Mouse (Mus musculus) heart, embryonic 14.5 days (tissue): ENCODE data around the gene Afap1l2. TPM values are rescaled to one million over a fixed set of nuclear protein-coding genes. Genes with fewer than 3 reads are reported as not detected.
A peak's percentile ranks its signal among the peaks of the same experiment; 100 is the strongest.

ENCODE experiments used
- ATAC-seq: fragments of 200-750 bp; cut with Nextera tagmentation; 2 replicates; pipeline ENCODE4 v1.8.0; 2017; ENCODE audit warnings: low read depth, moderate TSS enrichment; ENCODE audit not compliant: insufficient number of reproducible peaks, insufficient read depth, low FRiP score
- H3K27ac ChIP-seq, 2 experiments: fragments of 200-500 bp in 1 of 2; fragments of 300-500 bp in 1 of 2; sonication (generic) in 1 of 2; replicated peaks in 1 of 2; 2 replicates each; pipeline ENCODE4 v1.5.1; 2012 to 2014; ENCODE audit warnings: low read depth in 2 of 2, low read length in 2 of 2, control low read depth in 1 of 2, mild to moderate bottlenecking in 1 of 2, mixed read lengths in 1 of 2; ENCODE audit not compliant: control insufficient read depth in 1 of 2, insufficient read depth in 1 of 2
- H3K27me3 ChIP-seq: fragments of 300-500 bp; sonication (generic); 2 replicates; pipeline ENCODE4 v1.6.1; 2014; ENCODE audit warnings: mild to moderate bottlenecking, low read length, control low read depth; ENCODE audit not compliant: control insufficient read depth, insufficient read depth
- H3K36me3 ChIP-seq: fragments of 300-500 bp; sonication (generic); 2 replicates; pipeline ENCODE4 v1.6.1; 2014; ENCODE audit warnings: mild to moderate bottlenecking, control low read depth, low read length, mixed read lengths; ENCODE audit not compliant: control insufficient read depth, insufficient read depth
- H3K4me1 ChIP-seq, 2 experiments: fragments of 200-500 bp in 1 of 2; fragments of 300-500 bp in 1 of 2; sonication (generic) in 1 of 2; 2 replicates each; pipeline ENCODE4 v1.6.1; 2012 to 2014; ENCODE audit warnings: low read length in 2 of 2, control low read depth in 1 of 2, mixed read lengths in 1 of 2; ENCODE audit not compliant: control insufficient read depth in 2 of 2, insufficient read depth in 2 of 2
- H3K4me2 ChIP-seq: fragments of 300-500 bp; sonication (generic); 2 replicates; pipeline ENCODE4 v1.6.1; 2014; ENCODE audit warnings: mild to moderate bottlenecking, low read length
- H3K4me3 ChIP-seq, 2 experiments: fragments of 200-500 bp in 1 of 2; fragments of 300-500 bp in 1 of 2; sonication (generic) in 1 of 2; 2 replicates each; pipeline ENCODE4 v1.5.1; 2012 to 2014; ENCODE audit warnings: low read length in 2 of 2, mild to moderate bottlenecking in 2 of 2, control low read depth in 1 of 2, low read depth in 1 of 2, moderate library complexity in 1 of 2; ENCODE audit not compliant: control insufficient read depth in 1 of 2, insufficient read depth in 1 of 2
- H3K9ac ChIP-seq: fragments of 300-500 bp; sonication (generic); 2 replicates; pipeline ENCODE4 v1.6.1; 2014; ENCODE audit warnings: mild to moderate bottlenecking, low read length
- H3K9me3 ChIP-seq: fragments of 300-500 bp; sonication (generic); 2 replicates; pipeline ENCODE4 v1.6.1; 2016; ENCODE audit warnings: low read length, control low read depth; ENCODE audit not compliant: control insufficient read depth
- WGBS: fragments of 180-500 bp; shearing (Covaris S2); extraction: QIAGEN DNeasy Blood & Tissue Kit; methylation state at CpG from one replicate; pipeline ENCODE4 v1.1.7; 2014; 5-methylcytosine and 5-hydroxymethylcytosine counted together
- polyA plus RNA-seq: library from polyadenylated mRNA; unstranded; fragments of >200 nt; fragmentation: Nextera tagmentation; extraction: Ambion mirVana; gene quantifications from 2 replicates; pipeline ENCODE4 v1.2.1, GENCODE M21; 2014

The Afap1l2 gene
- polyA plus RNA-seq, 1 experiment from 2014 or later, result 0.84 TPM

DNA sequence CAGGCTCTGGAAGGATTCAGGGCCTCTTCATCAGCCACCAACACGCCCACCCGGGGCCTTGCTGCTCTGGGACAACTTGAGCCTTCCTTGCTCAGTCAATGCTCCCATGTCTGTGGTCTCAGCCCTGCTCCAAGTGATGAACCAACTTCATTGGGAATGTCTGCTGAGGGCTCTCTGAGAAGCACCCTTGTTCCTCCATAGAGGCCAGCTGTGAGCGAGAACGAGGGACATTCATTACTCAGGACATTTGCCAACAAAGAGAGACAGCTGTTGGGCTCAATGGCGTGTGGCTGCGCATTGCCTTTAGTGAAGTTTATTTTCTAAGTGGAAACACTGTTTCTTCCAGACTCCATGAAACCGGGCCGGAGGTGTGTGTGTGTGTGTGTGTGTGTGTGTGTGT is 18.9 kb downstream of the Afap1l2 start:
- Histone ChIP-seq H3K4me3 (no peak overlapping the region), H3K27ac (no peak overlapping the region), H3K9me3 (no peaks in the 10 kb centered on the region), H3K4me2 (no peak overlapping the region), H3K9ac (no peak overlapping the region), H3K36me3 (no peaks in the 10 kb centered on the region), H3K27me3 (no peaks in the 10 kb centered on the region), H3K4me1 (peaks cover 26 to 29% of the 10 kb centered on the region in 2 experiments)
- 80% methylated on average over 8 of the region's 8 CpGs for WGBS
- ATAC-seq, result no peak

DNA sequence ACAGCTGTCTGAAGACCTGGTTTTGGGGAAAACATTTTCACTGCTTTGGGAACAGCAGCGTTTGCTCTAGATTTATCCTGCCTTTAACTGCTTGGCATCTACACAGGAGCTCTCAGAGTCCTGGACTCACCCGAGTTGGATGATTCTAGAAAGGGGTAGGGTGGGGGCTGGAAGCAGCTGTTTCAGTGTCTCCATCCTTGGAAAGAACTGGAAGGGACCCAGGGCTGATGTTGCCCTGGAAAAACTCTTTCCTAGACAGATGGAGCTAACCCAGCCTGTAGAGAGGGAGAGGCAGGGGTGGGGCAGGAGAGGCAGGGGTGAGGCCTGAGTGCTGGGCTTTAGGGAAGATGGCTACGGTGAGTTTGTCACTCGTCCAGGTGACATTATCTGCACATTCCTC is 23.8 kb downstream of the Afap1l2 start:
- no peaks in the 10 kb centered on the region for H3K9me3 ChIP-seq
- H3K27me3 ChIP-seq, result no peaks in the 10 kb centered on the region
- WGBS, result 51% methylated on average over 4 of the region's 4 CpGs
- no peaks in the 10 kb centered on the region for H3K36me3 ChIP-seq
- H3K27ac ChIP-seq, result no peak overlapping the region
- ATAC-seq, result no peak
- H3K9ac ChIP-seq, result no peak overlapping the region
- no peak overlapping the region for H3K4me3 ChIP-seq
- H3K4me2 ChIP-seq, result no peak overlapping the region
- H3K4me1 ChIP-seq, result peaks cover 24 to 42% of the 10 kb centered on the region in 2 experiments

DNA sequence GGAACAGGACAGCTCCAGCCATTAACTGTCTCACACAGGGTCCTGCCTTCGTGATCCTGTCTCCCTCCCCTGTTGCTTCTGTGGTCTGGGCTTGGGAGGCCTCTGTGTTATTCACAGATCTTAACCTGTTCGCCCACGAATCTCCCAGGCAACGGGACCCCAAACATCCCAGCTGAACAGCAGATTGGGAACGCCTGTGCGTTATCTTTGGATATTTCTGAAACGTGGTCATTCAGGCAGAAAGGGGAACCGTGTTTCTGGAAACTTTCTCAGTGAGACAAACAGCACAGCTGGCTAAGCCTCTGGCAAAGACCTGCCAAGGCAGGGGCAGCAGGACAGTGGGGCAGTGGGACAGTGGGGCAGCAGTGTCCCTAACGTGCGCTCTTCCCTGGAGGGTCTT is 24.3 kb downstream of the Afap1l2 start:
- Histone ChIP-seq H3K4me1 (peaks cover 24 to 39% of the 10 kb centered on the region in 2 experiments), H3K27me3 (no peaks in the 10 kb centered on the region), H3K27ac (no peak overlapping the region), H3K4me3 (no peak overlapping the region), H3K4me2 (no peak overlapping the region), H3K36me3 (no peaks in the 10 kb centered on the region), H3K9ac (no peak overlapping the region), H3K9me3 (no peaks in the 10 kb centered on the region)
- WGBS, result 34% methylated on average over 10 of the region's 10 CpGs
- no peak for ATAC-seq

GRCm38 (mm10) chr19:56981760-56982159 is 26.3 kb downstream of the Afap1l2 start:
- no peaks in the 10 kb centered on the region for H3K36me3 ChIP-seq
- WGBS, result 81% methylated on average over 9 of the region's 9 CpGs
- no peak overlapping the region for H3K9ac ChIP-seq
- no peaks in the 10 kb centered on the region for H3K9me3 ChIP-seq
- H3K4me2 ChIP-seq, result no peak overlapping the region
- peak; percentile 26; the same call in 1 of the 2 replicates for ATAC-seq
- H3K4me3 ChIP-seq, result no peak overlapping the region
- peak overlapping the region; percentile 22 to 68; a peak in 2 of 4 replicates for H3K27ac ChIP-seq
- no peaks in the 10 kb centered on the region for H3K27me3 ChIP-seq
- peaks cover 13 to 34% of the 10 kb centered on the region in 2 experiments for H3K4me1 ChIP-seq

DNA sequence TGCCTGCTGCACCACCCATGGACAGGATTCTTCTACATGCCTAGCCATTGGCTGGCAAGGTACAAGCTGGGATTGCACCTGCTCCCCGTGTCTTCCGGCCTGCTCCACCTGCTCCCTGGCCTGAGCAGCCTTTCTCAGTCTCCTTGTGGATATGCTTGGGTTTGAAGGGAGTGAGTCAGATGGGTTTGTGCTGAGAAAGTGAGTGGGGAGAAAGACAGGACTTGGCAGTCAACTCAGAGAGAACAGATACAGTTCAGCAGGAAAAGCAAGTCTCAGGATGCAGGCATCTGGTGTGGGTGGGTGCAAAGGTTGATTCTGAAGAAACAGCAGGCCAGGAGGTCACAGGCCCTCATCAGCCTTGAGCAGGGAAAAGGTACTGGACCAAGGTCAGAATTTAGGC is 27.2 kb downstream of the Afap1l2 start:
- H3K27ac ChIP-seq, result no peak overlapping the region
- ATAC-seq, result no peak
- H3K36me3 ChIP-seq, result no peaks in the 10 kb centered on the region
- 75% methylated on average over 2 of the region's 2 CpGs for WGBS
- H3K27me3 ChIP-seq, result no peaks in the 10 kb centered on the region
- no peak overlapping the region for H3K4me2 ChIP-seq
- peaks cover 13 to 34% of the 10 kb centered on the region in 2 experiments for H3K4me1 ChIP-seq
- no peaks in the 10 kb centered on the region for H3K9me3 ChIP-seq
- no peak overlapping the region for H3K9ac ChIP-seq
- no peak overlapping the region for H3K4me3 ChIP-seq

GRCm38 (mm10) chr19:56976962-56977948 is 30.8 kb downstream of the Afap1l2 start:
- Histone ChIP-seq H3K27me3 (no peaks in the 10 kb centered on the region), H3K4me3 (no peak overlapping the region), H3K4me2 (no peak overlapping the region), H3K36me3 (no peaks in the 10 kb centered on the region), H3K9ac (no peak overlapping the region), H3K4me1 (peaks cover 16 to 37% of the 10 kb centered on the region in 2 experiments), H3K27ac (no peak overlapping the region), H3K9me3 (no peaks in the 10 kb centered on the region)
- ATAC-seq, result no peak
- WGBS, result 65% methylated on average over 19 of the region's 19 CpGs

DNA sequence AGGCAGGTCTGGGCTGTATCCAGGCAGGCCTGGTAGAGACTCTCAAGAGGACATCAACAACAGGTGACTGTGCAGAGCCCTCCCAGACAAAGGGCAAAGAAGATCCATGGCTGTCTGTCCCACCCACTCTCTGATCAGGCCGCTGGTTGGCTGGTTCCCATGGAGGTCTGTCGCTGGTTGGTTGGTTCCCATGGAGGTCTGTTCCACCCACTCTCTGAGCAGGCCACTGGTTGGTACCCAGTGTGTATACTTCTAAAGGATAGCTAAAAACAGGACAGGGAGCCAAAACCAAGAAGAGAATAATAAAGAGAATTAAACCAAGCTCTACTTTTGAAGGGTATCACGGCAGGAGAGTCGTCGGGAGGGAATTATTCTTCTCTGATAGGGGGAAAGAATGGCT is 31.5 kb downstream of the Afap1l2 start:
- Histone ChIP-seq H3K4me3 (no peak overlapping the region), H3K36me3 (no peaks in the 10 kb centered on the region), H3K9ac (no peak overlapping the region), H3K27ac (no peak overlapping the region), H3K9me3 (no peaks in the 10 kb centered on the region), H3K4me2 (no peak overlapping the region), H3K27me3 (no peaks in the 10 kb centered on the region), H3K4me1 (peaks cover 12 to 29% of the 10 kb centered on the region in 2 experiments)
- WGBS, result 88% methylated on average over 5 of the region's 5 CpGs
- ATAC-seq, result no peak
